Mouse (Mus musculus) embryonic facial prominence, embryonic 12.5 days (tissue): ENCODE measurements around the gene Cpm. TPM values are rescaled to one million over a fixed set of nuclear protein-coding genes. Genes with fewer than 3 reads are reported as not detected.
"Not testable (repeated sequence)": the region's sequence is repeated elsewhere in the genome, so short reads cannot be mapped to it uniquely, and the experiment has no call there.

Experiments used
- ATAC-seq: fragments of 200-750 bp; cut with Nextera tagmentation; 2 replicates; pipeline ENCODE4 v1.8.0; 2017; ENCODE audit not compliant: insufficient number of reproducible peaks, insufficient read depth, low FRiP score, low TSS enrichment
- H3K27ac ChIP-seq: fragments of 300-500 bp; sonication (generic); 2 replicates; pipeline ENCODE4 v1.5.1; 2016; ENCODE audit warnings: mild to moderate bottlenecking
- H3K27me3 ChIP-seq: fragments of 300-500 bp; sonication (generic); 2 replicates; pipeline ENCODE4 v1.6.1; 2016; ENCODE audit warnings: mild to moderate bottlenecking, moderate library complexity
- H3K36me3 ChIP-seq: fragments of 300-500 bp; sonication (generic); 2 replicates; pipeline ENCODE4 v1.6.1; 2016; ENCODE audit warnings: mild to moderate bottlenecking
- H3K4me1 ChIP-seq: fragments of 300-500 bp; sonication (generic); 2 replicates; pipeline ENCODE4 v1.6.1; 2016
- H3K4me2 ChIP-seq: fragments of 300-500 bp; sonication (generic); replicated peaks from 2 replicates; pipeline ENCODE4 v1.6.1; 2016; ENCODE audit warnings: mild to moderate bottlenecking, moderate library complexity
- H3K4me3 ChIP-seq: fragments of 300-500 bp; sonication (generic); 2 replicates; pipeline ENCODE4 v1.5.1; 2016; ENCODE audit warnings: mild to moderate bottlenecking
- H3K9ac ChIP-seq: fragments of 300-500 bp; sonication (generic); 2 replicates; pipeline ENCODE4 v1.6.1; 2016; ENCODE audit warnings: mild to moderate bottlenecking, moderate library complexity
- H3K9me3 ChIP-seq: fragments of 300-500 bp; sonication (generic); 2 replicates; pipeline ENCODE4 v1.6.1; 2016; ENCODE audit warnings: mild to moderate bottlenecking, moderate library complexity
- WGBS: fragments of 180-500 bp; shearing (Covaris S2); methylation state at CpG from one replicate; pipeline ENCODE4 v1.1.7; 2016; 5-methylcytosine and 5-hydroxymethylcytosine counted together
- polyA plus RNA-seq: library from polyadenylated mRNA; unstranded; fragments of >200 nt; fragmentation: Nextera tagmentation; extraction: Ambion mirVana; gene quantifications from 2 replicates; pipeline ENCODE4 v1.2.1, GENCODE M21; 2016

The Cpm gene
- polyA plus RNA-seq, 1 experiment from 2014 or later, result 20.4 TPM

GRCm38 (mm10) chr10:117728574-117728973 is 99.3 kb downstream of the Cpm start:
- Histone ChIP-seq H3K36me3 (no peaks in the 10 kb centered on the region), H3K9ac (no peak overlapping the region), H3K4me1 (no peaks in the 10 kb centered on the region), H3K9me3 (no peaks in the 10 kb centered on the region), H3K4me3 (no peak overlapping the region), H3K27ac (no peak overlapping the region), H3K27me3 (no peaks in the 10 kb centered on the region), H3K4me2 (no peak overlapping the region)
- ATAC-seq, result no peak
- WGBS, result 83% methylated on average over 5 of the region's 5 CpGs

- Histone ChIP-seq H3K9ac (no peak overlapping the region), H3K4me3 (no peak overlapping the region), H3K4me1 (no peaks in the 10 kb centered on the region), H3K9me3 (no peaks in the 10 kb centered on the region), H3K27me3 (no peaks in the 10 kb centered on the region), H3K27ac (no peak overlapping the region), H3K36me3 (no peaks in the 10 kb centered on the region), H3K4me2 (no peak overlapping the region)
- no peak for ATAC-seq
- 69% methylated on average over 11 of the region's 11 CpGs for WGBS
These were observed 100.0 kb downstream of the Cpm start for GRCm38 (mm10) chr10:117729139-117729814.

GRCm38 (mm10) chr10:117730140-117730539 is 100.8 kb downstream of the Cpm start:
- Histone ChIP-seq H3K4me1 (no peaks in the 10 kb centered on the region), H3K36me3 (no peaks in the 10 kb centered on the region), H3K4me3 (no peak overlapping the region), H3K9me3 (no peaks in the 10 kb centered on the region), H3K9ac (no peak overlapping the region), H3K27me3 (no peaks in the 10 kb centered on the region), H3K27ac (no peak overlapping the region), H3K4me2 (no peak overlapping the region)
- ATAC-seq, result no peak
- 96% methylated on average over 7 of the region's 7 CpGs for WGBS

GRCm38 (mm10) chr10:117730637-117731203 is 101.4 kb downstream of the Cpm start:
- Histone ChIP-seq H3K27me3 (no peaks in the 10 kb centered on the region), H3K4me1 (no peaks in the 10 kb centered on the region), H3K9me3 (no peaks in the 10 kb centered on the region), H3K36me3 (no peaks in the 10 kb centered on the region), H3K4me2 (no peak overlapping the region), H3K9ac (no peak overlapping the region), H3K27ac (no peak overlapping the region), H3K4me3 (no peak overlapping the region)
- WGBS, result 91% methylated on average over 12 of the region's 12 CpGs
- ATAC-seq, result no peak

GRCm38 (mm10) chr10:117731244-117732101 is 102.2 kb downstream of the Cpm start:
- no peak for ATAC-seq
- H3K4me3 ChIP-seq, result no peak overlapping the region
- no peak overlapping the region for H3K4me2 ChIP-seq
- no peaks in the 10 kb centered on the region for H3K4me1 ChIP-seq
- no peak overlapping the region for H3K27ac ChIP-seq
- H3K36me3 ChIP-seq, result peaks cover 6% of the 10 kb centered on the region
- 59% methylated on average over 15 of the region's 15 CpGs for WGBS
- no peak overlapping the region for H3K9ac ChIP-seq
- no peaks in the 10 kb centered on the region for H3K27me3 ChIP-seq
- no peaks in the 10 kb centered on the region for H3K9me3 ChIP-seq

- Histone ChIP-seq H3K9ac (no peak overlapping the region), H3K9me3 (no peaks in the 10 kb centered on the region), H3K36me3 (peaks cover 13% of the 10 kb centered on the region), H3K4me3 (no peak overlapping the region), H3K4me1 (no peaks in the 10 kb centered on the region), H3K27ac (no peak overlapping the region), H3K27me3 (no peaks in the 10 kb centered on the region), H3K4me2 (no peak overlapping the region)
- no peak for ATAC-seq
- 91% methylated on average over 5 of the region's 5 CpGs for WGBS
These were observed 102.9 kb downstream of the Cpm start for GRCm38 (mm10) chr10:117732184-117732583.

- no peaks in the 10 kb centered on the region for H3K4me1 ChIP-seq
- no peak for ATAC-seq
- WGBS, result 88% methylated on average over 14 of the region's 14 CpGs
- no peaks in the 10 kb centered on the region for H3K9me3 ChIP-seq
- H3K27me3 ChIP-seq, result no peaks in the 10 kb centered on the region
- no peak overlapping the region for H3K9ac ChIP-seq
- peaks cover 20% of the 10 kb centered on the region for H3K36me3 ChIP-seq
- no peak overlapping the region for H3K4me2 ChIP-seq
- no peak overlapping the region for H3K4me3 ChIP-seq
- no peak overlapping the region for H3K27ac ChIP-seq
These were observed 103.8 kb downstream of the Cpm start for GRCm38 (mm10) chr10:117732962-117733592.

GRCm38 (mm10) chr10:117733626-117734025 is 104.3 kb downstream of the Cpm start:
- H3K27me3 ChIP-seq, H3K4me3 ChIP-seq, ATAC-seq, H3K4me1 ChIP-seq, H3K9ac ChIP-seq, H3K9me3 ChIP-seq, H3K27ac ChIP-seq, H3K4me2 ChIP-seq: not testable (repeated sequence)
- peaks cover 25% of the 10 kb centered on the region for H3K36me3 ChIP-seq
- 87% methylated on average over 8 of the region's 8 CpGs for WGBS

- not testable (repeated sequence) for H3K4me3 ChIP-seq, H3K9ac ChIP-seq, H3K27ac ChIP-seq, H3K27me3 ChIP-seq, H3K4me2 ChIP-seq, H3K4me1 ChIP-seq, ATAC-seq, H3K9me3 ChIP-seq
- peaks cover 32% of the 10 kb centered on the region for H3K36me3 ChIP-seq
- 88% methylated on average over 9 of the region's 10 CpGs for WGBS
These were observed 105.0 kb downstream of the Cpm start for GRCm38 (mm10) chr10:117734104-117734852.

- H3K36me3 ChIP-seq, result peaks cover 40% of the 10 kb centered on the region
- 91% methylated on average over 12 of the region's 12 CpGs for WGBS
- not testable (repeated sequence) for H3K4me1 ChIP-seq, H3K4me2 ChIP-seq, H3K9me3 ChIP-seq, ATAC-seq, H3K9ac ChIP-seq, H3K4me3 ChIP-seq, H3K27ac ChIP-seq, H3K27me3 ChIP-seq
These were observed 106.1 kb downstream of the Cpm start for GRCm38 (mm10) chr10:117735396-117735795.

GRCm38 (mm10) chr10:117736573-117736972 is 107.3 kb downstream of the Cpm start:
- peaks cover 6% of the 10 kb centered on the region; the same call in 1 of the 2 replicates for H3K4me1 ChIP-seq
- peaks cover 40% of the 10 kb centered on the region for H3K36me3 ChIP-seq
- no peak for ATAC-seq
- no peak overlapping the region for H3K27ac ChIP-seq
- no peak overlapping the region for H3K9ac ChIP-seq
- WGBS, result 88% methylated on average over 5 of the region's 5 CpGs
- H3K4me3 ChIP-seq, result no peak overlapping the region
- no peaks in the 10 kb centered on the region for H3K27me3 ChIP-seq
- H3K9me3 ChIP-seq, result no peaks in the 10 kb centered on the region
- no peak overlapping the region for H3K4me2 ChIP-seq
